ENCODE assay signal across 9 mouse cellular contexts in genomic region chr16:32597909-32598381, GRCm38 (mm10). TPM values are rescaled to one million over a fixed set of nuclear protein-coding genes. Genes with fewer than 3 reads are reported as not detected.
DNase-seq lines count a peak whose midpoint lies in the region; ATAC-seq and TF ChIP-seq lines count a peak whose summit lies in the region.
"Had no signal": no experiment of that assay in that cellular context is flagged by ENCODE, and none has a peak within 500 bp of the region (broad histone marks: within the 10 kb centered on the region; RNA-seq: fewer than 3 reads in every experiment).

No protein-coding gene starts in this region.

- peak overlapping the region; percentile 66 for H3K27ac ChIP-seq in liver, embryonic 14.5 days
- H3K27ac ChIP-seq: midbrain, embryonic 12.5 days had no signal

- H3K36me3 ChIP-seq in liver, embryonic 14.5 days (replicated peaks; ENCODE audit: control insufficient read depth, insufficient read depth, low read depth) = no peaks in the 10 kb centered on the region
- H3K36me3 ChIP-seq: midbrain, embryonic 12.5 days had no signal

- H3K9me3 ChIP-seq in liver, embryonic 14.5 days (ENCODE audit: control insufficient read depth, low read length) = no peaks in the 10 kb centered on the region
- H3K9me3 ChIP-seq: midbrain, embryonic 12.5 days had no signal

- peak; percentile 66 for DNase-seq in left cerebral cortex, postnatal 4 days
- no peak for DNase-seq in left cerebral cortex, adult 11 months (ENCODE audit: low spot score)
- DNase-seq in adipocyte (ENCODE audit: low spot score) = peak; percentile 70
- DNase-seq in liver, embryonic 14.5 days (ENCODE audit: low read depth in 3 of 3, low spot score in 3 of 3) = peak in 2 of 3 experiments; percentile 39 to 41
- no peak for DNase-seq in layer of hippocampus, adult 8-10 months (ENCODE audit: low spot score in 2 of 2)
- no peak for DNase-seq in urinary bladder, postnatal 4 days (ENCODE audit: low spot score in 2 of 2)
- no peak for DNase-seq in left cerebral cortex, postnatal 10 days (ENCODE audit: extremely low spot score in 1 of 2, low spot score in 2 of 2)

- peak; percentile 77 for ATAC-seq in common myeloid progenitor, adult 5-6 weeks (replicated peaks; ENCODE audit: low read depth, poor library complexity, severe bottlenecking)
- peak; percentile 82 for ATAC-seq in liver, embryonic 14.5 days (ENCODE audit: insufficient read depth)

- no peak for TF ChIP-seq CTCF in liver, embryonic 14.5 days (IDR thresholded peaks at IDR 0.05; ENCODE audit: low read depth)

- peaks cover 7 to 21% of the 10 kb centered on the region in 2 experiments for H3K4me1 ChIP-seq in liver, embryonic 14.5 days (replicated peaks; ENCODE audit: control insufficient read depth in 2 of 2, insufficient read depth in 2 of 2, low read length in 1 of 2)
- H3K4me1 ChIP-seq: midbrain, embryonic 12.5 days had no signal

- no peaks in the 10 kb centered on the region for H3K27me3 ChIP-seq in liver, embryonic 14.5 days (ENCODE audit: control insufficient read depth, insufficient read depth, low read length)
- H3K27me3 ChIP-seq: midbrain, embryonic 12.5 days had no signal

- no peak for TF ChIP-seq EP300 in liver, embryonic 14.5 days (IDR thresholded peaks at IDR 0.05; ENCODE audit: low read depth)

- intact Hi-C loops in left cerebral cortex, postnatal 4 days (cut with DNase I) = no loop called here
- intact Hi-C loops in left cerebral cortex, postnatal 10 days (cut with DNase I) = no loop called here

- no peak overlapping the region for H3K4me3 ChIP-seq in liver, embryonic 14.5 days (ENCODE audit: insufficient read depth in 1 of 2, low read depth in 2 of 2, low read length in 2 of 2)
- H3K4me3 ChIP-seq: midbrain, embryonic 12.5 days had no signal

- 28% methylated on average over 4 of the region's 4 CpGs for WGBS in liver, embryonic 14.5 days (ENCODE audit: insufficient replicate concordance)

- H3K9ac ChIP-seq in liver, embryonic 14.5 days (replicated peaks) = peak overlapping the region; percentile 48
- H3K9ac ChIP-seq: midbrain, embryonic 12.5 days had no signal

- H3K4me2 ChIP-seq in liver, embryonic 14.5 days (ENCODE audit: low read depth) = peak overlapping the region; percentile 45
- H3K4me2 ChIP-seq: midbrain, embryonic 12.5 days had no signal

RNA-seq across cellular contexts. Expression of gene Tfrc, which starts 10.8 kb away (rescaled TPM):
- 10 to 100 TPM; 77.2 to 90.3 TPM for total RNA-seq in left cerebral cortex, postnatal 4 days (2021)
- 133 and 139 TPM in 2 replicates for total RNA-seq in common myeloid progenitor, adult 5-6 weeks (2017)
- polyA plus RNA-seq in liver, embryonic 14.5 days (2012; rRNA removed) = 157 and 235 TPM in 2 replicates
- polyA plus RNA-seq in liver, embryonic 14.5 days (2014; fragmentation: Nextera tagmentation; extraction: Ambion mirVana) = 388 and 433 TPM in 2 replicates
- total RNA-seq in layer of hippocampus, adult 8-10 months (2022) = 10 to 100 TPM; 54.4 to 75.4 (median 58.0) TPM
- 100 to 1,000 TPM; 106 to 111 TPM for total RNA-seq in left cerebral cortex, postnatal 10 days (2021)

RNA-seq across cellular contexts. Expression of gene Tnk2, which starts 45.7 kb away (rescaled TPM):
- 10 to 100 TPM; 84.7 to 99.6 TPM for total RNA-seq in left cerebral cortex, postnatal 4 days (2021)
- total RNA-seq in common myeloid progenitor, adult 5-6 weeks (2017) = 11.7 and 13.4 TPM in 2 replicates
- 15.3 and 19.4 TPM in 2 replicates for polyA plus RNA-seq in liver, embryonic 14.5 days (2012; rRNA removed)
- polyA plus RNA-seq in liver, embryonic 14.5 days (2014; fragmentation: Nextera tagmentation; extraction: Ambion mirVana) = 3.8 and 4.6 TPM in 2 replicates
- total RNA-seq in layer of hippocampus, adult 8-10 months (2022) = 100 to 1,000 TPM; 206 to 238 (median 222) TPM
- 100 to 1,000 TPM in 1 of 2 experiments, 10 to 100 TPM in 1; 93.2 to 107 TPM for total RNA-seq in left cerebral cortex, postnatal 10 days (2021)

Comparison
In these comparisons a context has a peak if more than half of its experiments do, and no peak if none do; other contexts are left out.
1. DNase-seq: peak in left cerebral cortex, postnatal 4 days (single experiment), adipocyte (single experiment) and liver, embryonic 14.5 days (2 of 3); none in left cerebral cortex, adult 11 months (single experiment), layer of hippocampus, adult 8-10 months (0 of 2), urinary bladder, postnatal 4 days (0 of 2) and left cerebral cortex, postnatal 10 days (0 of 2).